Mouse (Mus musculus) common myeloid progenitor, adult 5-6 weeks (primary cell): Measurements from ENCODE around the gene Olfr509. TPM values are rescaled to one million over a fixed set of nuclear protein-coding genes. Genes with fewer than 3 reads are reported as not detected.
"Not testable (repeated sequence)": the region's sequence is repeated elsewhere in the genome, so short reads cannot be mapped to it uniquely, and the experiment has no call there.

Source experiments
- ATAC-seq: replicated peaks from 2 replicates; pipeline ENCODE4 v1.8.0; 2016; ENCODE audit warnings: low read depth, mild to moderate bottlenecking, moderate TSS enrichment, inconsistent platforms; ENCODE audit not compliant: poor library complexity, severe bottlenecking
- total RNA-seq: library from RNA; stranded (forward); fragments of 200-1000, 187-1606 nt; gene quantifications from 2 replicates; pipeline ENCODE4 v1.2.3, GENCODE M21; 2017

Gene Olfr509
- not detected in 2 replicates for total RNA-seq

- ATAC-seq: no peak
These were observed at the start of gene Olfr509 for GRCm38 (mm10) chr7:108651806-108652205. TSS of gene Olfr509 (minus strand) at chr7:108651906.

- ATAC-seq: no peak
These were observed 27.2 kb upstream of the Olfr509 start for GRCm38 (mm10) chr7:108678886-108679285.

GRCm38 (mm10) chr7:108671058-108671457 is 19.4 kb upstream of the Olfr509 start:
- ATAC-seq: no peak

GRCm38 (mm10) chr7:108666118-108666517 is 14.4 kb upstream of the Olfr509 start, which contains the start of gene Olfr510:
TSS of gene Olfr510 (plus strand) at chr7:108666418.
- no peak for ATAC-seq

GRCm38 (mm10) chr7:108662419-108662818 is 10.7 kb upstream of the Olfr509 start:
- ATAC-seq: no peak

GRCm38 (mm10) chr7:108629694-108630093 is 22.0 kb downstream of the Olfr509 start, which contains the start of gene Olfr508:
TSS of gene Olfr508 (plus strand) at chr7:108629994.
- no peak for ATAC-seq

GRCm38 (mm10) chr7:108621514-108621913 is 30.2 kb downstream of the Olfr509 start, which contains the start of gene Olfr507:
TSS of gene Olfr507 (plus strand) at chr7:108621814.
- no peak for ATAC-seq

- not testable (repeated sequence) for ATAC-seq
These were observed 34.9 kb downstream of the Olfr509 start for GRCm38 (mm10) chr7:108616781-108617180.

GRCm38 (mm10) chr7:108614110-108614509 is 37.6 kb downstream of the Olfr509 start:
- no peak for ATAC-seq

GRCm38 (mm10) chr7:108610487-108610886 is 41.2 kb downstream of the Olfr509 start, which contains the start of gene Olfr506:
TSS of gene Olfr506 (plus strand) at chr7:108610787.
- ATAC-seq: no peak

- not testable (repeated sequence) for ATAC-seq
These were observed 49.8 kb downstream of the Olfr509 start for GRCm38 (mm10) chr7:108601916-108602315.

Other genes starting within 250 kb of the Olfr509 start
- not detected in 2 replicates for gene Olfr497, start 231.5 kb downstream of the Olfr509 start, total RNA-seq
- gene Olfr498, start 186.6 kb downstream of the Olfr509 start, total RNA-seq: not detected in 2 replicates
- gene Olfr502, start 126.8 kb downstream of the Olfr509 start, total RNA-seq: not detected in 2 replicates
- gene Olfr503, start 107.4 kb downstream of the Olfr509 start, total RNA-seq: not detected in 2 replicates
- not detected in 2 replicates for gene Olfr504, start 86.1 kb downstream of the Olfr509 start, total RNA-seq
- not detected in 2 replicates for gene Olfr506, start 41.1 kb downstream of the Olfr509 start, total RNA-seq
- not detected in 2 replicates for gene Olfr507, start 30.1 kb downstream of the Olfr509 start, total RNA-seq
- not detected in 2 replicates for gene Olfr508, start 21.9 kb downstream of the Olfr509 start, total RNA-seq
- gene Olfr510, start 14.5 kb upstream of the Olfr509 start, total RNA-seq: not detected in 2 replicates
- gene Olfr512, start 61.4 kb upstream of the Olfr509 start, total RNA-seq: not detected in 2 replicates
- not detected in 2 replicates for gene Olfr513, start 99.1 kb upstream of the Olfr509 start, total RNA-seq
- not detected in 2 replicates for gene Olfr514, start 174.1 kb upstream of the Olfr509 start, total RNA-seq
- gene Olfr516, start 198.6 kb upstream of the Olfr509 start, total RNA-seq: not detected in 2 replicates
- not detected in 2 replicates for gene Olfr517, start 220.5 kb upstream of the Olfr509 start, total RNA-seq
- gene Olfr518, start 233.1 kb upstream of the Olfr509 start, total RNA-seq: not detected in 2 replicates
- gene Olfr519, start 242.5 kb upstream of the Olfr509 start, total RNA-seq: not detected in 2 replicates